Mouse (Mus musculus) NIH3T3 (cell line): ENCODE measurements at regions not wholly inside any gene's neighbourhood (a gene's known extent, or its start where the extent isn't known, plus 50 kb on each side); places are given as distances from the start of the nearest gene placed in this dataset.

ENCODE experiments used
- DNase-seq: peaks from one replicate; pipeline ENCODE4 v3.0.0-alpha.2; 2012; ENCODE audit warnings: low read depth

GRCm38 (mm10) chr15:25468478-25468877 is 54.9 kb upstream of the Basp1 start:
- no peak for DNase-seq

GRCm38 (mm10) chr15:25469185-25469845 is 55.8 kb upstream of the Basp1 start:
- DNase-seq: no peak

- no peak for DNase-seq
Measured at GRCm38 (mm10) chr15:25471331-25471730, 57.8 kb upstream of the Basp1 start.

- DNase-seq: no peak
Measured at GRCm38 (mm10) chr15:25473201-25473710, 59.7 kb upstream of the Basp1 start.

GRCm38 (mm10) chr15:25474096-25474495 is 60.5 kb upstream of the Basp1 start:
- DNase-seq: no peak

GRCm38 (mm10) chr15:25482586-25482985 is 69.0 kb upstream of the Basp1 start:
- DNase-seq: peak; percentile 23

GRCm38 (mm10) chr15:25485372-25485771 is 71.8 kb upstream of the Basp1 start:
- no peak for DNase-seq

GRCm38 (mm10) chr15:25486158-25486557 is 72.6 kb upstream of the Basp1 start:
- DNase-seq: peak; percentile 71

- no peak for DNase-seq
Measured at GRCm38 (mm10) chr15:25489804-25490203, 76.2 kb upstream of the Basp1 start.

GRCm38 (mm10) chr15:25492161-25492746 is 78.7 kb upstream of the Basp1 start:
- no peak for DNase-seq

GRCm38 (mm10) chr15:25494687-25495299 is 81.2 kb upstream of the Basp1 start:
- DNase-seq: peak; percentile 73

GRCm38 (mm10) chr15:25495926-25496644 is 82.5 kb upstream of the Basp1 start:
- DNase-seq: no peak

GRCm38 (mm10) chr15:25497743-25498142 is 84.2 kb upstream of the Basp1 start:
- no peak for DNase-seq

GRCm38 (mm10) chr15:25498422-25498821 is 84.9 kb upstream of the Basp1 start:
- DNase-seq: no peak

GRCm38 (mm10) chr15:25502513-25502912 is 88.9 kb upstream of the Basp1 start:
- no peak for DNase-seq

- peak; percentile 20 for DNase-seq
Measured at GRCm38 (mm10) chr15:25503104-25503503, 89.5 kb upstream of the Basp1 start.

GRCm38 (mm10) chr15:25509139-25509538 is 95.6 kb upstream of the Basp1 start:
- DNase-seq: no peak

GRCm38 (mm10) chr15:25509584-25509983 is 96.0 kb upstream of the Basp1 start:
- no peak for DNase-seq

GRCm38 (mm10) chr15:25510060-25510492 is 96.5 kb upstream of the Basp1 start:
- no peak for DNase-seq

GRCm38 (mm10) chr15:25518025-25518928 is 104.0 kb upstream of the Myo10 start:
- DNase-seq: no peak

GRCm38 (mm10) chr15:25524189-25524588 is 98.1 kb upstream of the Myo10 start:
- no peak for DNase-seq
